Mouse (Mus musculus) heart, embryonic 12.5 days (tissue): ENCODE data around the gene Hck. TPM values are rescaled to one million over a fixed set of nuclear protein-coding genes. Genes with fewer than 3 reads are reported as not detected.

Experiments used
- ATAC-seq: fragments of 200-750 bp; cut with Nextera tagmentation; 2 replicates; pipeline ENCODE4 v1.8.0; 2017; ENCODE audit warnings: moderate TSS enrichment, moderate library complexity; ENCODE audit not compliant: insufficient number of reproducible peaks, low FRiP score
- H3K27ac ChIP-seq: fragments of 300-500 bp; sonication (generic); 2 replicates; pipeline ENCODE4 v1.5.1; 2016; ENCODE audit warnings: mild to moderate bottlenecking, moderate library complexity; ENCODE audit not compliant: poor library complexity, severe bottlenecking
- H3K27me3 ChIP-seq: fragments of 300-500 bp; sonication (generic); replicated peaks from 2 replicates; pipeline ENCODE4 v1.6.1; 2016; ENCODE audit warnings: mild to moderate bottlenecking, moderate library complexity
- H3K36me3 ChIP-seq: fragments of 300-500 bp; sonication (generic); 2 replicates; pipeline ENCODE4 v1.6.1; 2016; ENCODE audit warnings: mild to moderate bottlenecking, moderate library complexity
- H3K4me1 ChIP-seq: fragments of 300-500 bp; sonication (generic); replicated peaks from 2 replicates; pipeline ENCODE4 v1.6.1; 2016; ENCODE audit warnings: mild to moderate bottlenecking
- H3K4me2 ChIP-seq: fragments of 300-500 bp; sonication (generic); 2 replicates; pipeline ENCODE4 v1.6.1; 2016; ENCODE audit warnings: mild to moderate bottlenecking, moderate library complexity
- H3K4me3 ChIP-seq: fragments of 300-500 bp; sonication (generic); 2 replicates; pipeline ENCODE4 v1.5.1; 2016; ENCODE audit warnings: mild to moderate bottlenecking
- H3K9ac ChIP-seq: fragments of 300-500 bp; sonication (generic); 2 replicates; pipeline ENCODE4 v1.6.1; 2016; ENCODE audit warnings: mild to moderate bottlenecking, moderate library complexity
- H3K9me3 ChIP-seq: fragments of 300-500 bp; sonication (generic); replicated peaks from 2 replicates; pipeline ENCODE4 v1.6.1; 2016; ENCODE audit warnings: mild to moderate bottlenecking, moderate library complexity
- WGBS: fragments of 180-500 bp; shearing (Covaris S2); methylation state at CpG from one replicate; pipeline ENCODE4 v1.1.7; 2016; 5-methylcytosine and 5-hydroxymethylcytosine counted together
- polyA plus RNA-seq: library from polyadenylated mRNA; unstranded; fragments of >200 nt; fragmentation: Nextera tagmentation; extraction: Ambion mirVana; gene quantifications from 2 replicates; pipeline ENCODE4 v1.2.1, GENCODE M21; 2016

Gene Hck
- polyA plus RNA-seq, result 1.2 and 1.3 TPM in 2 replicates

GRCm38 (mm10) chr2:153108313-153109264, at the start of gene Hck:
Hck (plus strand) TSS chr2:153108468.
- H3K9me3 ChIP-seq, result no peaks in the 10 kb centered on the region
- H3K27ac ChIP-seq, result no peak within 1 kb of the TSS
- H3K36me3 ChIP-seq, result no peaks in the 10 kb centered on the region
- peak within 1 kb of the TSS; percentile 21 for H3K9ac ChIP-seq
- H3K4me3 ChIP-seq, result peak within 1 kb of the TSS; percentile 46
- H3K4me1 ChIP-seq, result peaks cover 16% of the 10 kb centered on the region
- peak; percentile 68 for ATAC-seq
- H3K27me3 ChIP-seq, result peaks cover 82% of the 10 kb centered on the region
- H3K4me2 ChIP-seq, result peak within 1 kb of the TSS; percentile 87
- WGBS, result 4% methylated on average over 52 of the region's 52 CpGs

GRCm38 (mm10) chr2:153060216-153060615, 48.1 kb upstream of the Hck start:
- no peaks in the 10 kb centered on the region for H3K9me3 ChIP-seq

GRCm38 (mm10) chr2:153063394-153063793, 44.9 kb upstream of the Hck start:
- Histone ChIP-seq H3K4me1 (peaks cover 3% of the 10 kb centered on the region; the same call in 1 of the 2 replicates), H3K9ac (no peak overlapping the region), H3K27me3 (peaks cover 30% of the 10 kb centered on the region), H3K4me3 (no peak overlapping the region), H3K4me2 (no peak overlapping the region), H3K9me3 (no peaks in the 10 kb centered on the region), H3K36me3 (no peaks in the 10 kb centered on the region), H3K27ac (no peak overlapping the region)
- ATAC-seq, result no peak
- 49% methylated on average over 3 of the region's 3 CpGs for WGBS

More at GRCm38 (mm10) chr2:153060216-153060615, 48.1 kb upstream of the Hck start:
- peaks cover 25% of the 10 kb centered on the region for H3K27me3 ChIP-seq
- H3K36me3 ChIP-seq, result no peaks in the 10 kb centered on the region
- no peak overlapping the region for H3K9ac ChIP-seq
- 82% methylated on average over 7 of the region's 7 CpGs for WGBS
- ATAC-seq, result no peak
- no peak overlapping the region for H3K4me3 ChIP-seq
- H3K4me2 ChIP-seq, result no peak overlapping the region
- H3K27ac ChIP-seq, result no peak overlapping the region
- peaks cover 3% of the 10 kb centered on the region; the same call in 1 of the 2 replicates for H3K4me1 ChIP-seq

- no peaks in the 10 kb centered on the region for H3K36me3 ChIP-seq
- ATAC-seq, result no peak
- H3K9me3 ChIP-seq, result no peaks in the 10 kb centered on the region
- H3K4me1 ChIP-seq, result peaks cover 3% of the 10 kb centered on the region
- H3K27ac ChIP-seq, result no peak overlapping the region
- no peak overlapping the region for H3K9ac ChIP-seq
- peaks cover 36% of the 10 kb centered on the region for H3K27me3 ChIP-seq
- H3K4me2 ChIP-seq, result 0 out of 2 replicates have a peak overlapping the region, but pooled peaks have one; percentile 1
- H3K4me3 ChIP-seq, result no peak overlapping the region
- 58% methylated on average over 9 of the region's 9 CpGs for WGBS
Measured at GRCm38 (mm10) chr2:153064190-153064970, 43.9 kb upstream of the Hck start.

GRCm38 (mm10) chr2:153065747-153066508, 42.3 kb upstream of the Hck start, which contains the start of gene Ccm2l:
Ccm2l (plus strand) TSS chr2:153065955.
- Histone ChIP-seq H3K4me1 (peaks cover 6% of the 10 kb centered on the region), H3K27ac (peak within 1 kb of the TSS; percentile 79), H3K9me3 (no peaks in the 10 kb centered on the region), H3K27me3 (peaks cover 46% of the 10 kb centered on the region), H3K4me2 (peak within 1 kb of the TSS; percentile 34), H3K9ac (peak within 1 kb of the TSS; percentile 39; the same call in 1 of the 2 replicates), H3K4me3 (peak within 1 kb of the TSS; percentile 34), H3K36me3 (no peaks in the 10 kb centered on the region)
- WGBS, result 34% methylated on average over 12 of the region's 12 CpGs
- peak; percentile 78 for ATAC-seq

GRCm38 (mm10) chr2:153066991-153067390, 41.3 kb upstream of the Hck start:
- ATAC-seq, result no peak
- Histone ChIP-seq H3K27ac (no peak overlapping the region), H3K36me3 (no peaks in the 10 kb centered on the region), H3K4me2 (peak overlapping the region; percentile 34), H3K9ac (0 out of 2 replicates have a peak overlapping the region, but pooled peaks have one; percentile 39), H3K27me3 (peaks cover 56% of the 10 kb centered on the region), H3K4me3 (peak overlapping the region; percentile 34), H3K9me3 (no peaks in the 10 kb centered on the region), H3K4me1 (peaks cover 13% of the 10 kb centered on the region)
- 49% methylated on average over 6 of the region's 6 CpGs for whole genome bisulfite sequencing

GRCm38 (mm10) chr2:153070762-153071490, 37.3 kb upstream of the Hck start:
- Histone ChIP-seq H3K4me3 (no peak overlapping the region), H3K9ac (no peak overlapping the region), H3K4me1 (peaks cover 13% of the 10 kb centered on the region), H3K9me3 (no peaks in the 10 kb centered on the region), H3K4me2 (no peak overlapping the region; the same call in 1 of the 2 replicates), H3K27ac (no peak overlapping the region), H3K36me3 (no peaks in the 10 kb centered on the region), H3K27me3 (peaks cover 81% of the 10 kb centered on the region)
- WGBS, result 21% methylated on average over 23 of the region's 23 CpGs
- no peak for ATAC-seq

- H3K27ac ChIP-seq, result no peak overlapping the region
Measured at GRCm38 (mm10) chr2:153071491-153072184, 36.6 kb upstream of the Hck start.

GRCm38 (mm10) chr2:153074651-153075050, 33.6 kb upstream of the Hck start:
- no peak for ATAC-seq
- Histone ChIP-seq H3K9ac (no peak overlapping the region), H3K36me3 (no peaks in the 10 kb centered on the region), H3K27me3 (peaks cover 64% of the 10 kb centered on the region), H3K4me1 (peaks cover 27% of the 10 kb centered on the region), H3K4me2 (no peak overlapping the region), H3K4me3 (no peak overlapping the region), H3K27ac (no peak overlapping the region), H3K9me3 (no peaks in the 10 kb centered on the region)
- WGBS, result 80% methylated on average over 10 of the region's 10 CpGs

More at GRCm38 (mm10) chr2:153071491-153072184, 36.6 kb upstream of the Hck start:
- peak overlapping the region; percentile 65 for H3K9ac ChIP-seq
- no peaks in the 10 kb centered on the region for H3K9me3 ChIP-seq
- ATAC-seq, result 0 out of 2 replicates have a peak, but pooled peaks have one; percentile 10
- WGBS, result 30% methylated on average over 67 of the region's 67 CpGs
- no peaks in the 10 kb centered on the region for H3K36me3 ChIP-seq
- peaks cover 17% of the 10 kb centered on the region for H3K4me1 ChIP-seq
- peak overlapping the region; percentile 36 for H3K4me3 ChIP-seq
- peak overlapping the region; percentile 66 for H3K4me2 ChIP-seq
- H3K27me3 ChIP-seq, result peaks cover 83% of the 10 kb centered on the region
